Mouse (Mus musculus) limb, embryonic 14.5 days (tissue): ENCODE results near the gene Apbb1. TPM values are rescaled to one million over a fixed set of nuclear protein-coding genes. Genes with fewer than 3 reads are reported as not detected.
A peak's percentile ranks its signal among the peaks of the same experiment; 100 is the strongest.

ENCODE experiments used
- ATAC-seq: fragments of 200-750 bp; cut with Nextera tagmentation; 2 replicates; pipeline ENCODE4 v1.8.0; 2017; ENCODE audit warnings: low read depth, moderate number of reproducible peaks, moderate TSS enrichment; ENCODE audit not compliant: low FRiP score
- DNase-seq: peaks from one replicate; pipeline ENCODE4 v3.0.0-alpha.2; 2015; ENCODE audit warnings: low spot score
- H3K27ac ChIP-seq: fragments of 300-500 bp; sonication (generic); replicated peaks from 2 replicates; pipeline ENCODE4 v1.5.1; 2014; ENCODE audit warnings: low read depth, mild to moderate bottlenecking, low read length, moderate library complexity, mixed read lengths
- H3K27me3 ChIP-seq: fragments of 300-500 bp; sonication (generic); 2 replicates; pipeline ENCODE4 v1.6.1; 2014; ENCODE audit warnings: low read length, mixed read lengths; ENCODE audit not compliant: control insufficient read depth, insufficient read depth
- H3K36me3 ChIP-seq: fragments of 300-500 bp; sonication (generic); 2 replicates; pipeline ENCODE4 v1.6.1; 2014; ENCODE audit warnings: mild to moderate bottlenecking, low read length, moderate library complexity, mixed read lengths; ENCODE audit not compliant: control insufficient read depth, insufficient read depth
- H3K4me1 ChIP-seq: fragments of 300-500 bp; sonication (generic); 2 replicates; pipeline ENCODE4 v1.6.1; 2014; ENCODE audit warnings: antibody characterized with exemption, low read length, mixed read lengths; ENCODE audit not compliant: control insufficient read depth, insufficient read depth
- H3K4me2 ChIP-seq: fragments of 300-500 bp; sonication (generic); replicated peaks from 2 replicates; pipeline ENCODE4 v1.6.1; 2014; ENCODE audit warnings: low read depth, mild to moderate bottlenecking, low read length, moderate library complexity; ENCODE audit not compliant: severe bottlenecking
- H3K4me3 ChIP-seq: fragments of 300-500 bp; sonication (generic); replicated peaks from 2 replicates; pipeline ENCODE4 v1.5.1; 2014; ENCODE audit warnings: low read length
- H3K9ac ChIP-seq: fragments of 300-500 bp; sonication (generic); 2 replicates; pipeline ENCODE4 v1.6.1; 2014; ENCODE audit warnings: mild to moderate bottlenecking, low read depth, low read length, moderate library complexity; ENCODE audit not compliant: severe bottlenecking
- H3K9me3 ChIP-seq: fragments of 300-500 bp; sonication (generic); 2 replicates; pipeline ENCODE4 v1.6.1; 2016; ENCODE audit warnings: low read length; ENCODE audit not compliant: control insufficient read depth
- POLR2A ChIP-seq: fragments of 200-500 bp; IDR thresholded peaks from 2 replicates; pipeline ENCODE4 v1.8.0; 2012; ENCODE audit warnings: inconsistent platforms, mild to moderate bottlenecking, moderate library complexity, borderline replicate concordance; ENCODE audit not compliant: insufficient read depth, insufficient read length; ENCODE audit errors: extremely low read depth
- WGBS: fragments of 180-500 bp; shearing (Covaris S2); extraction: QIAGEN DNeasy Blood & Tissue Kit; methylation state at CpG from one replicate; pipeline ENCODE4 v1.1.7; 2014; 5-methylcytosine and 5-hydroxymethylcytosine counted together
- polyA plus RNA-seq, 2 experiments: library from polyadenylated mRNA; depleted of rRNA in 1 of 2; stranded (reverse) in 1 of 2; unstranded in 1 of 2; fragments of >200 nt; fragmentation: Nextera tagmentation in 1 of 2; extraction: Ambion mirVana in 1 of 2; gene quantifications; 2 replicates each; pipeline versions ENCODE4 v1.2.1 to v1.2.3; 2012 to 2014

The Apbb1 gene
- polyA plus RNA-seq, 2 experiments: 30.3 to 55.1 TPM

GRCm38 (mm10) chr7:105608467-105608866 is 27.0 kb upstream of the Apbb1 start:
- no peak overlapping the region for H3K4me3 ChIP-seq
- 82% methylated on average over 3 of the region's 3 CpGs for WGBS
- no peaks in the 10 kb centered on the region for H3K27me3 ChIP-seq
- H3K4me1 ChIP-seq: no peaks in the 10 kb centered on the region
- H3K9ac ChIP-seq: no peak overlapping the region
- TF ChIP-seq POLR2A: no peak
- H3K36me3 ChIP-seq: peaks cover 40% of the 10 kb centered on the region
- no peak overlapping the region for H3K27ac ChIP-seq
- ATAC-seq (no peak), DNase-seq (no peak)
- peaks cover 5% of the 10 kb centered on the region; the same call in 1 of the 2 replicates for H3K9me3 ChIP-seq
- no peak overlapping the region for H3K4me2 ChIP-seq

- Histone ChIP-seq H3K36me3 (no peaks in the 10 kb centered on the region), H3K9ac (no peak overlapping the region), H3K4me2 (no peak overlapping the region), H3K4me1 (no peaks in the 10 kb centered on the region), H3K9me3 (peaks cover 5% of the 10 kb centered on the region; the same call in 1 of the 2 replicates), H3K4me3 (no peak overlapping the region), H3K27me3 (no peaks in the 10 kb centered on the region), H3K27ac (no peak overlapping the region)
- DNase-seq: peak; percentile 17
- no peak for TF ChIP-seq POLR2A
- 28% methylated on average over 9 of the region's 9 CpGs for WGBS
- peak; percentile 41; the same call in 1 of the 2 replicates for ATAC-seq
Measured at GRCm38 (mm10) chr7:105602860-105603623, 21.6 kb upstream of the Apbb1 start.

- H3K4me2 ChIP-seq: no peak overlapping the region
- no peaks in the 10 kb centered on the region for H3K36me3 ChIP-seq
- no peak overlapping the region for H3K27ac ChIP-seq
- no peak overlapping the region for H3K4me3 ChIP-seq
- no peak for TF ChIP-seq POLR2A
- ATAC-seq (no peak), DNase-seq (no peak)
- H3K27me3 ChIP-seq: no peaks in the 10 kb centered on the region
- WGBS: 26% methylated on average over 7 of the region's 7 CpGs
- H3K9me3 ChIP-seq: no peaks in the 10 kb centered on the region
- H3K9ac ChIP-seq: no peak overlapping the region
- H3K4me1 ChIP-seq: no peaks in the 10 kb centered on the region
Measured at GRCm38 (mm10) chr7:105590097-105590496, 8.6 kb upstream of the Apbb1 start.

- no peak overlapping the region for H3K9ac ChIP-seq
- no peak for ATAC-seq
Measured at GRCm38 (mm10) chr7:105588325-105588912, 7.0 kb upstream of the Apbb1 start.

GRCm38 (mm10) chr7:105581959-105582358 is 506 bp upstream of the Apbb1 start:
- ATAC-seq: no peak
- H3K9me3 ChIP-seq: no peaks in the 10 kb centered on the region
- DNase-seq: no peak
- no peaks in the 10 kb centered on the region for H3K27me3 ChIP-seq
- peak overlapping the region; percentile 83 for H3K4me3 ChIP-seq
- H3K9ac ChIP-seq: peak overlapping the region; percentile 74; the same call in 1 of the 2 replicates
- 87% methylated on average over 2 of the region's 2 CpGs for WGBS
- no peaks in the 10 kb centered on the region for H3K36me3 ChIP-seq
- H3K4me1 ChIP-seq: peaks cover 10% of the 10 kb centered on the region
- no peak overlapping the region for H3K27ac ChIP-seq
- H3K4me2 ChIP-seq: peak overlapping the region; percentile 73
- TF ChIP-seq POLR2A: no peak

More at GRCm38 (mm10) chr7:105588325-105588912, 7.0 kb upstream of the Apbb1 start:
- TF ChIP-seq POLR2A: no peak
- no peaks in the 10 kb centered on the region for H3K9me3 ChIP-seq
- no peaks in the 10 kb centered on the region for H3K36me3 ChIP-seq
- H3K4me1 ChIP-seq: no peaks in the 10 kb centered on the region
- no peaks in the 10 kb centered on the region for H3K27me3 ChIP-seq
- H3K27ac ChIP-seq: no peak overlapping the region
- WGBS: 76% methylated on average over 9 of the region's 9 CpGs
- no peak for DNase-seq
- no peak overlapping the region for H3K4me3 ChIP-seq
- H3K4me2 ChIP-seq: no peak overlapping the region
